Mouse (Mus musculus) liver, embryonic 16.5 days (tissue): ENCODE results near the gene Nudt16l1. TPM values are rescaled to one million over a fixed set of nuclear protein-coding genes. Genes with fewer than 3 reads are reported as not detected.

Experiments
- ATAC-seq: fragments of 200-750 bp; cut with Nextera tagmentation; 2 replicates; pipeline ENCODE4 v1.8.0; 2017; ENCODE audit warnings: low read depth, mild to moderate bottlenecking, moderate number of reproducible peaks, moderate library complexity
- H3K27ac ChIP-seq: fragments of 300-500 bp; sonication (generic); 2 replicates; pipeline ENCODE4 v1.5.1; 2014; ENCODE audit warnings: mild to moderate bottlenecking, low read length
- H3K27me3 ChIP-seq: fragments of 300-500 bp; sonication (generic); 2 replicates; pipeline ENCODE4 v1.6.1; 2014; ENCODE audit warnings: low read depth, low read length, mixed read lengths; ENCODE audit not compliant: control insufficient read depth, insufficient read depth
- H3K36me3 ChIP-seq: fragments of 300-500 bp; sonication (generic); 2 replicates; pipeline ENCODE4 v1.6.1; 2014; ENCODE audit warnings: mild to moderate bottlenecking; ENCODE audit not compliant: control insufficient read depth, insufficient read depth
- H3K4me1 ChIP-seq: fragments of 300-500 bp; sonication (generic); 2 replicates; pipeline ENCODE4 v1.6.1; 2014; ENCODE audit warnings: low read depth, low read length, mixed read lengths; ENCODE audit not compliant: control insufficient read depth
- H3K4me2 ChIP-seq: fragments of 300-500 bp; sonication (generic); 2 replicates; pipeline ENCODE4 v1.6.1; 2014; ENCODE audit warnings: low read depth, low read length, mixed read lengths
- H3K4me3 ChIP-seq: fragments of 300-500 bp; sonication (generic); 2 replicates; pipeline ENCODE4 v1.5.1; 2014; ENCODE audit warnings: low read depth, mild to moderate bottlenecking, low read length
- H3K9ac ChIP-seq: fragments of 300-500 bp; sonication (generic); 2 replicates; pipeline ENCODE4 v1.6.1; 2014; ENCODE audit warnings: low read depth, low read length
- H3K9me3 ChIP-seq: fragments of 300-500 bp; sonication (generic); replicated peaks from 2 replicates; pipeline ENCODE4 v1.6.1; 2016; ENCODE audit warnings: low read length; ENCODE audit not compliant: control insufficient read depth
- WGBS: fragments of 180-500 bp; shearing (Covaris S2); extraction: QIAGEN DNeasy Blood & Tissue Kit; methylation state at CpG from one replicate; pipeline ENCODE4 v1.1.7; 2014; ENCODE audit not compliant: insufficient replicate concordance; 5-methylcytosine and 5-hydroxymethylcytosine counted together
- polyA plus RNA-seq: library from polyadenylated mRNA; unstranded; fragments of >200 nt; fragmentation: Nextera tagmentation; extraction: Ambion mirVana; gene quantifications from 2 replicates; pipeline ENCODE4 v1.2.1, GENCODE M21; 2015

Nudt16l1 gene
- polyA plus RNA-seq, 1 experiment from 2014 or later, result 49.1 TPM

GRCm38 (mm10) chr16:4910758-4911157, 27.8 kb upstream of the Nudt16l1 start:
- Histone ChIP-seq H3K27ac (no peak overlapping the region), H3K4me2 (no peak overlapping the region), H3K4me3 (no peak overlapping the region), H3K9ac (no peak overlapping the region), H3K4me1 (peaks cover 10% of the 10 kb centered on the region), H3K9me3 (no peaks in the 10 kb centered on the region), H3K27me3 (no peaks in the 10 kb centered on the region), H3K36me3 (peaks cover 7% of the 10 kb centered on the region; the same call in 1 of the 2 replicates)
- no peak for ATAC-seq
- WGBS, result 81% methylated on average over 8 of the region's 8 CpGs

DNA sequence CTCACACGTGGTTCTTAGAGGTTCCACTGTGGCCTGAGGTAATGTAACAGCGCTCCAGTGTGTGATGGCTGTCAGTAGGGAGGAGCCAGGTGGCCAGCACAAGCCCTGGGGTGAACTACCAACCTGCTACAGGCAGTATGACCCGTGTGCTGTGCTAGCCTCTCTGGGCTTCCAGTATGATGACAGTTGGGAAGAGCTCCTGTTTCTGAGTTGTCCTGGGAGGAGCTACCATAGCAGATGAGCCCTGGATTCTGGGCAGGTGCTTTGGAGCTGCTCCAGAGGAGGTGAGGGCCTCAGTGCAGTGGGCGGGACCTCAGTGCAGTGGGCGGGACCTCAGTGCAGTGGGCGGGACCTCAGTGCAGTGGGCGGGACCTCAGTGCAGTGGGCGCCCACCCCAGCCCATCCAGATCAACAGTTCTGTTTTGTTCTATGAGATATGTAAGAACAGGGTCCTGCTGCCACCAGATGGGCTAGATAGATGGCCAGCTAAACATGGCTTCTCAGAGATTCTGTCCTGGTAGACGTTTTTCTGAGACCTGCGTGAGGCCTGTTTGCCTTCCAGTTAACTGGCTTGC, 26.4 kb upstream of the Nudt16l1 start:
- no peak overlapping the region for H3K9ac ChIP-seq
- peaks cover 9% of the 10 kb centered on the region; the same call in 1 of the 2 replicates for H3K36me3 ChIP-seq
- no peaks in the 10 kb centered on the region for H3K27me3 ChIP-seq
- no peak; the same call in 1 of the 2 replicates for ATAC-seq
- H3K27ac ChIP-seq, result peak overlapping the region; percentile 81
- WGBS, result 56% methylated on average over 10 of the region's 10 CpGs
- no peak overlapping the region for H3K4me2 ChIP-seq
- H3K9me3 ChIP-seq, result no peaks in the 10 kb centered on the region
- H3K4me3 ChIP-seq, result no peak overlapping the region
- peaks cover 10% of the 10 kb centered on the region for H3K4me1 ChIP-seq

- Histone ChIP-seq H3K36me3 (peaks cover 9% of the 10 kb centered on the region; the same call in 1 of the 2 replicates), H3K4me3 (no peak overlapping the region), H3K4me2 (peak overlapping the region; percentile 2; the same call in 1 of the 2 replicates), H3K9ac (no peak overlapping the region), H3K27me3 (no peaks in the 10 kb centered on the region), H3K9me3 (no peaks in the 10 kb centered on the region), H3K27ac (peak overlapping the region; percentile 81), H3K4me1 (peaks cover 10% of the 10 kb centered on the region)
- WGBS, result 52% methylated on average over 11 of the region's 11 CpGs
- peak; percentile 40 for ATAC-seq
Observed at GRCm38 (mm10) chr16:4912907-4913782, 25.4 kb upstream of the Nudt16l1 start.

- peaks cover 9% of the 10 kb centered on the region; the same call in 1 of the 2 replicates for H3K36me3 ChIP-seq
- H3K4me2 ChIP-seq, result peak overlapping the region; percentile 2; the same call in 1 of the 2 replicates
- no peak overlapping the region for H3K4me3 ChIP-seq
- ATAC-seq, result peak; percentile 49; the same call in 1 of the 2 replicates
- 31% methylated on average over 12 of the region's 12 CpGs for WGBS
- H3K27ac ChIP-seq, result peak overlapping the region; percentile 81; the same call in 1 of the 2 replicates
- peaks cover 8% of the 10 kb centered on the region for H3K4me1 ChIP-seq
- no peaks in the 10 kb centered on the region for H3K9me3 ChIP-seq
- no peak overlapping the region for H3K9ac ChIP-seq
- H3K27me3 ChIP-seq, result no peaks in the 10 kb centered on the region
Observed at GRCm38 (mm10) chr16:4913783-4914735, 24.5 kb upstream of the Nudt16l1 start.

- peaks cover 9% of the 10 kb centered on the region; the same call in 1 of the 2 replicates for H3K36me3 ChIP-seq
- WGBS, result 53% methylated on average over 3 of the region's 3 CpGs
- H3K27me3 ChIP-seq, result no peaks in the 10 kb centered on the region
- no peak overlapping the region for H3K27ac ChIP-seq
- peaks cover 8% of the 10 kb centered on the region for H3K4me1 ChIP-seq
- H3K9ac ChIP-seq, result no peak overlapping the region
- H3K4me2 ChIP-seq, result no peak overlapping the region
- no peaks in the 10 kb centered on the region for H3K9me3 ChIP-seq
- no peak for ATAC-seq
- no peak overlapping the region for H3K4me3 ChIP-seq
Observed at GRCm38 (mm10) chr16:4915931-4916330, 22.6 kb upstream of the Nudt16l1 start.

- Histone ChIP-seq H3K9ac (no peak overlapping the region), H3K4me3 (no peak overlapping the region), H3K36me3 (peaks cover 5% of the 10 kb centered on the region; the same call in 1 of the 2 replicates), H3K4me2 (no peak overlapping the region), H3K4me1 (peaks cover 8% of the 10 kb centered on the region), H3K27ac (no peak overlapping the region), H3K9me3 (no peaks in the 10 kb centered on the region), H3K27me3 (no peaks in the 10 kb centered on the region)
- 60% methylated on average over 2 of the region's 2 CpGs for WGBS
- ATAC-seq, result no peak
Observed at GRCm38 (mm10) chr16:4916608-4917007, 22.0 kb upstream of the Nudt16l1 start.

GRCm38 (mm10) chr16:4920556-4920955, 18.0 kb upstream of the Nudt16l1 start:
- no peaks in the 10 kb centered on the region for H3K9me3 ChIP-seq
- no peak overlapping the region for H3K27ac ChIP-seq
- H3K4me2 ChIP-seq, result no peak overlapping the region
- no peak for ATAC-seq
- no peaks in the 10 kb centered on the region for H3K27me3 ChIP-seq
- H3K4me1 ChIP-seq, result no peaks in the 10 kb centered on the region
- no peak overlapping the region for H3K9ac ChIP-seq
- H3K4me3 ChIP-seq, result no peak overlapping the region
- 49% methylated on average over 4 of the region's 4 CpGs for WGBS
- peaks cover 6% of the 10 kb centered on the region for H3K36me3 ChIP-seq

DNA sequence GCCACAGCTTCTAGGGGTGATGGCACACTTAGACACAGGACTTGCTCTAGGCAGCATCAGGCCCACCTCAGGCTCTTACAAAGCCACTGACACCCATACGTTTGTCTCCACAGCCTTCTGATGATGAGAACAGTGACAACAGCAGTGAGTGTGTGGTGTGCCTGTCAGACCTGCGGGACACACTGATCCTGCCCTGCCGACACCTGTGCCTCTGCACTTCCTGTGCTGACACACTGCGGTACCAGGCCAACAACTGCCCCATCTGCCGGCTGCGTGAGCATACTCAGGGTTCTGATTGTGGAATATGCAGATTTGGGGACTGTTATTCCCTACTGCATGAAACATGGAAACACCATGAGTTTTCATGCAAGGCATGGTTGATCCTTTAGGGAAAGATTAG, 16.1 kb upstream of the Nudt16l1 start:
- no peaks in the 10 kb centered on the region for H3K27me3 ChIP-seq
- H3K4me2 ChIP-seq, result no peak overlapping the region
- no peaks in the 10 kb centered on the region; the same call in 1 of the 2 replicates for H3K4me1 ChIP-seq
- H3K36me3 ChIP-seq, result peaks cover 6% of the 10 kb centered on the region
- no peak for ATAC-seq
- no peak overlapping the region for H3K9ac ChIP-seq
- no peak overlapping the region for H3K27ac ChIP-seq
- H3K9me3 ChIP-seq, result no peaks in the 10 kb centered on the region
- 69% methylated on average over 6 of the region's 6 CpGs for WGBS
- no peak overlapping the region for H3K4me3 ChIP-seq
